Mouse (Mus musculus) forebrain, embryonic 11.5 days (tissue): ENCODE results near the gene Nckap5l. TPM values are rescaled to one million over a fixed set of nuclear protein-coding genes. Genes with fewer than 3 reads are reported as not detected.
A peak's percentile ranks its signal among the peaks of the same experiment; 100 is the strongest.
"Not testable (repeated sequence)": the region's sequence is repeated elsewhere in the genome, so short reads cannot be mapped to it uniquely, and the experiment has no call there.

Experiments
- ATAC-seq: fragments of 200-750 bp; cut with Nextera tagmentation; replicated peaks from 2 replicates; pipeline ENCODE4 v1.8.0; 2017; ENCODE audit warnings: moderate TSS enrichment; ENCODE audit not compliant: low FRiP score
- DNase-seq: peaks from one replicate; pipeline ENCODE4 v3.0.0-alpha.2; 2017; ENCODE audit warnings: low spot score
- H3K27ac ChIP-seq: fragments of 300-500 bp; sonication (generic); 2 replicates; pipeline ENCODE4 v1.5.1; 2014; ENCODE audit warnings: low read depth, low read length
- H3K27me3 ChIP-seq: fragments of 300-500 bp; sonication (generic); 2 replicates; pipeline ENCODE4 v1.6.1; 2014; ENCODE audit warnings: mild to moderate bottlenecking, low read length, mixed read lengths; ENCODE audit not compliant: control insufficient read depth, insufficient read depth
- H3K36me3 ChIP-seq: fragments of 300-500 bp; sonication (generic); 2 replicates; pipeline ENCODE4 v1.6.1; 2014; ENCODE audit warnings: mild to moderate bottlenecking, low read length, moderate library complexity, mixed read lengths; ENCODE audit not compliant: control insufficient read depth, insufficient read depth
- H3K4me1 ChIP-seq: fragments of 300-500 bp; sonication (generic); replicated peaks from 2 replicates; pipeline ENCODE4 v1.6.1; 2014; ENCODE audit warnings: low read length, mixed read lengths; ENCODE audit not compliant: control insufficient read depth, insufficient read depth
- H3K4me2 ChIP-seq: fragments of 300-500 bp; sonication (generic); 2 replicates; pipeline ENCODE4 v1.6.1; 2014; ENCODE audit warnings: low read depth, mild to moderate bottlenecking, low read length, moderate library complexity, mixed read lengths; ENCODE audit not compliant: severe bottlenecking
- H3K4me3 ChIP-seq: fragments of 300-500 bp; sonication (generic); 2 replicates; pipeline ENCODE4 v1.5.1; 2014; ENCODE audit warnings: low read depth, low read length
- H3K9ac ChIP-seq: fragments of 300-500 bp; sonication (generic); 2 replicates; pipeline ENCODE4 v1.6.1; 2014; ENCODE audit warnings: low read length
- H3K9me3 ChIP-seq: fragments of 300-500 bp; sonication (generic); 2 replicates; pipeline ENCODE4 v1.6.1; 2016; ENCODE audit warnings: low read length, mixed read lengths; ENCODE audit not compliant: control insufficient read depth
- WGBS: fragments of 180-500 bp; shearing (Covaris S2); extraction: QIAGEN DNeasy Blood & Tissue Kit; methylation state at CpG from one replicate; pipeline ENCODE4 v1.1.7; 2014; 5-methylcytosine and 5-hydroxymethylcytosine counted together
- polyA plus RNA-seq: library from polyadenylated mRNA; unstranded; fragments of >200 nt; fragmentation: Nextera tagmentation; extraction: Ambion mirVana; gene quantifications from 2 replicates; pipeline ENCODE4 v1.2.1, GENCODE M21; 2014

Nckap5l gene
- polyA plus RNA-seq, 1 experiment from 2014 or later, result 12.2 TPM

DNA sequence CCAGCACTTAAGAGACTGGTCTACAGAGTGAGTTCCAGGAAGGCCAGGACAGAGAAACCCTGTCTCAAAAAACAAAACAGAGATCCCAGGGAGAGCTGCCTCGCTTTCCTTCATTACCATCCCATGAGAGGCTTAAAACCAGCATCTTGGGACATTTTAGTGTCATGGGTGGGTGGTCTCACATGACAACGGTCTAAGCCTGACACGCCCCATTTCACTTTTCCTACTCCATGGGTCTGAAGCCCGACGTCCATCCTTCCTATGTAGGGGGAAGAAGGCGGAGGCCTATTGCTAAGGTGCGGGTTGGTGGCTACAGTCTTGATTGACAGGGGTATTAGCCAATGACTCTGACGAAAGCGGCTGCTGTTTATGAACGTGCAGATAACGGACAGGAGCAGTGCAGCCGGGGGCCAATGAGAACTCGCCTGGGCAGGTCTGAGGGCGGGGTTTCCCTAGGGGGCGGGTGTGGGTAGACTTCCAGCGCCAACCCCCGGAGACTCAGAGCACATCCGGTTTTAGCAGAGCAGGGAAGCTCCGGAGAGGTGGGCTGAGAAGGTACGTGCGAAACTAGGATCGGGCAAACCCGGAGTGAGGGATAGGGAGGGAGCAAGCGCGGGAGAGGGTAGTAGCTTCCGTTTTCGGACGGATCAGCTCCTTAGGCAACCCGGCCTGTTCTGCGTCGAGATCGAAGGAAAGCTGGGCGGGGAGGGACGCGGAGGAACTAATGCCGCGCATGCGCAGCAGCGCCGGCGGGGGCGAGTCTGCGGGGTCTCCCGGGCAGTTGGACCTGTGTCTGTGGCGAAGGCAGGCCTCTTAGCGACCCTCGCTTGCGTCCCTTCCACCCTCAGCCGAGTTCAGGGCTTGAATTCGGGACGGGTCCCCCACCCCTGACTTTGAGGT lies 64.8 kb downstream of the Nckap5l start, which contains the start of gene Tmbim6:
Gene Tmbim6, plus strand, starts transcription at position 397 of the 900 bp plus-strand sequence.
- H3K27me3 ChIP-seq, result no peaks in the 10 kb centered on the region
- H3K36me3 ChIP-seq, result no peaks in the 10 kb centered on the region
- H3K4me3 ChIP-seq, result peak within 1 kb of the TSS; percentile 79
- H3K4me1 ChIP-seq, result peaks cover 9% of the 10 kb centered on the region; the same call in 1 of the 2 replicates
- ATAC-seq (peak; percentile 100), DNase-seq (peak; percentile 100)
- peak within 1 kb of the TSS; percentile 66; the same call in 1 of the 2 replicates for H3K27ac ChIP-seq
- H3K9ac ChIP-seq, result peak within 1 kb of the TSS; percentile 85
- no peaks in the 10 kb centered on the region for H3K9me3 ChIP-seq
- H3K4me2 ChIP-seq, result peak within 1 kb of the TSS; percentile 84
- WGBS, result under 1% methylated on average over 51 of the region's 51 CpGs

DNA sequence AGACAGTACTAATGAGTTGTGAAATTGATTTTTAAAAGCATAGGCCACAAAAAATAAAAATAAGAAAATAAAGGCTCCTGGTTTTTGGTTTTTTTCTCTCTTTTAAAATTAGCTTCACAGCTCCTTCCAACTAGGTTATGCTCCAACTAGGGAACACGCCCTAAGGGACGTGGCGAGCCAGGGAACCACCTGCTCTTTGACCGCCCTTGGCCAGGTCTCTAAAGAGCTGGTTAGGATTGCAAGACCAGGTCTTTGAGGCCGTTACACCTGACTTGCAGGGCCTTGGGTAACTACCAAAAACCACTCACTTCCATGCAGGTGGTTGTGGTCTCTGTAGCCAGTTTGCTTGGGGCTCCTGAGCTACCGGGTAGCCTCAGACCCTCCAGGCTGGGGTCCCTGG lies 65.6 kb downstream of the Nckap5l start:
- Histone ChIP-seq H3K27ac (no peak overlapping the region), H3K9ac (no peak overlapping the region; the same call in 1 of the 2 replicates), H3K27me3 (no peaks in the 10 kb centered on the region), H3K36me3 (no peaks in the 10 kb centered on the region), H3K4me2 (peak overlapping the region; percentile 71), H3K4me3 (peak overlapping the region; percentile 79), H3K4me1 (peaks cover 9% of the 10 kb centered on the region; the same call in 1 of the 2 replicates), H3K9me3 (no peaks in the 10 kb centered on the region)
- ATAC-seq (peak; percentile 1; the same call in 1 of the 2 replicates), DNase-seq (no peak)
- WGBS, result 83% methylated on average over 6 of the region's 6 CpGs

- 70% methylated on average over 7 of the region's 7 CpGs for WGBS
- Histone ChIP-seq H3K27me3 (no peaks in the 10 kb centered on the region), H3K36me3 (no peaks in the 10 kb centered on the region), H3K4me2 (no peak overlapping the region), H3K4me3 (no peak overlapping the region), H3K27ac (no peak overlapping the region), H3K9ac (no peak overlapping the region), H3K4me1 (peaks cover 9% of the 10 kb centered on the region; the same call in 1 of the 2 replicates), H3K9me3 (no peaks in the 10 kb centered on the region)
- DNase-seq (no peak), ATAC-seq (no peak)
Observed at GRCm38 (mm10) chr15:99390472-99391401, 66.8 kb downstream of the Nckap5l start.

DNA sequence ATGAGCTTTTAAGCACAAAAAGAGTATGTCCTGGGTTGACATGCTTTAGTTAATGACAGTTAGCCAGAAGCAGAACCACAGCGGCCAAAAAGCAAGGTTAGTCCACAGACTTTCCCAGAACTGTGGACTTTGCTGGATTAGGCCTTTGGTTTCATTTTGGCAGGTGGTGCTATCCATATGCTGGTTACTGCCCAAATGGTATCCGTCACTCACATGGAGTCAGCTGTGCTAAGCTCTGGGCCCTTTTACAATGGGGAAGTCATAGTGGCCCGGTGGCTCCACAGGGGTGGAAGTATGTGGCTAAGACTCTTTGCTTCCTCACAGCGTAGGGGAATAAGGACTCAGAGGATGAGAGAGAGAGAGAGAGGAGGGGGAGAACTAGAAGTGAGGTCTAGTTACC lies 69.6 kb downstream of the Nckap5l start:
- Histone ChIP-seq H3K4me3 (no peak overlapping the region), H3K9me3 (no peaks in the 10 kb centered on the region), H3K9ac (no peak overlapping the region), H3K4me1 (no peaks in the 10 kb centered on the region), H3K36me3 (no peaks in the 10 kb centered on the region), H3K27ac (no peak overlapping the region), H3K27me3 (no peaks in the 10 kb centered on the region), H3K4me2 (no peak overlapping the region)
- DNase-seq (no peak), ATAC-seq (no peak)
- 78% methylated on average over 4 of the region's 4 CpGs for WGBS

DNA sequence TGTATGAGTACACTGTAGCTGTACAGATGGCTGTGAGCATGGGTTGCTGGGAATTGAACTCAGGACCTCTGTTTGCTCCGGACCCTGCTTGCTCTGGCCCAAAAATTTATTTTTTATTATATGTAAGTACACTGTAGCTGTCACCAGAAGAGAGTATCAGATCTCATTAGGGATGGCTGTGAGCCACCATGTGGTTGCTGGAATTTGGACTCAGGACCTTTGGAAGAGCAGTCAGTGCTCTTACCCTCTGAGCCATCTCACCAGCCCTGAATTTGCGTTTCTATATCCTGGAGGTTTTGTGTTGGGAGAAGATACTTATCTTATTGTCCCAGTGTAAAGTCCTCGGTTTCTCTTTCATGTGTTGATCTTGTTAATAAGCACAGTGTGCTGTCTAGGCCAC lies 70.8 kb downstream of the Nckap5l start:
- WGBS, result 78% methylated on average over 3 of the region's 3 CpGs

GRCm38 (mm10) chr15:99386110-99386509 lies 71.4 kb downstream of the Nckap5l start:
- 73% methylated on average over 3 of the region's 3 CpGs for WGBS
- not testable (repeated sequence) for H3K4me1 ChIP-seq

More for the DNA sequence above, 70.8 kb downstream of the Nckap5l start:
- no peaks in the 10 kb centered on the region for H3K9me3 ChIP-seq
- no peak overlapping the region for H3K9ac ChIP-seq
- H3K4me1 ChIP-seq, result no peaks in the 10 kb centered on the region
- H3K4me3 ChIP-seq, result no peak overlapping the region
- ATAC-seq (no peak), DNase-seq (no peak)
- H3K4me2 ChIP-seq, result no peak overlapping the region
- no peak overlapping the region for H3K27ac ChIP-seq
- H3K36me3 ChIP-seq, result no peaks in the 10 kb centered on the region
- no peaks in the 10 kb centered on the region for H3K27me3 ChIP-seq

DNA sequence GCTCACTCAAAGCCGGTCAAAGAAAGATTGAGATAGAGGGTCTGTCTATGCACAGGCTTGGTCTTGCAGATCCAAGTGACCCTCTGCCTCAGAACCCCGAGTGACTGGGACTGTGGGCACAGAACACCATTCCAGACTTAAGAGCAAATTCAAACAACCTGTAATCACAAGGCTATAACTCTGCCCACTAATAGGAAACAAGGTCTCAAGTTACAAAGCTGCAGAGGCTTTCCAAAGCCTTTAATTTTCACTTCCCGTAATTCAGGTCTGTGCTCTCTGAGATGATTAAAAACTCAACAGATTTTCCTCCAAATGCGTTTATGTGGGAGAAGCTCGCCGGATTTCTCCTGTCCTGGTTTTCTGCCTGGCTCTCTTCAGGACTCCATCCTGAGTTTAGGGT lies 73.5 kb downstream of the Nckap5l start:
- Histone ChIP-seq H3K4me3 (no peak overlapping the region), H3K4me1 (no peaks in the 10 kb centered on the region), H3K36me3 (no peaks in the 10 kb centered on the region), H3K27me3 (no peaks in the 10 kb centered on the region), H3K9ac (no peak overlapping the region), H3K4me2 (no peak overlapping the region), H3K27ac (no peak overlapping the region), H3K9me3 (no peaks in the 10 kb centered on the region)
- 70% methylated on average over 6 of the region's 6 CpGs for WGBS
- ATAC-seq (no peak), DNase-seq (no peak)

More at GRCm38 (mm10) chr15:99386110-99386509, 71.4 kb downstream of the Nckap5l start:
- not testable (repeated sequence) for H3K9ac ChIP-seq, H3K36me3 ChIP-seq, H3K27me3 ChIP-seq, H3K4me2 ChIP-seq, H3K4me3 ChIP-seq, DNase-seq, H3K9me3 ChIP-seq, ATAC-seq, H3K27ac ChIP-seq

GRCm38 (mm10) chr15:99382893-99383292 lies 74.7 kb downstream of the Nckap5l start:
- DNase-seq (no peak), ATAC-seq (no peak)
- no peak overlapping the region for H3K9ac ChIP-seq
- H3K4me2 ChIP-seq, result no peak overlapping the region
- H3K27ac ChIP-seq, result no peak overlapping the region
- no peaks in the 10 kb centered on the region for H3K27me3 ChIP-seq
- H3K4me1 ChIP-seq, result no peaks in the 10 kb centered on the region
- no peaks in the 10 kb centered on the region for H3K36me3 ChIP-seq
- no peak overlapping the region for H3K4me3 ChIP-seq
- H3K9me3 ChIP-seq, result no peaks in the 10 kb centered on the region; the same call in 1 of the 2 replicates
